Mouse (Mus musculus) cerebellum, adult 2 months (tissue): Measurements from ENCODE around the gene Crcp. TPM values are rescaled to one million over a fixed set of nuclear protein-coding genes. Genes with fewer than 3 reads are reported as not detected.

Experiments
- DNase-seq, 2 experiments: peaks; one replicate each; pipeline ENCODE4 v3.0.0; 2021
- H3K27ac ChIP-seq: fragments of 200-500 bp; 2 replicates; pipeline ENCODE4 v1.5.1; 2012; ENCODE audit warnings: low read length, control low read depth, inconsistent platforms; ENCODE audit not compliant: insufficient read depth
- H3K27me3 ChIP-seq: fragments of 200-500 bp; 2 replicates; pipeline ENCODE4 v1.6.1; 2012; ENCODE audit warnings: inconsistent platforms, mild to moderate bottlenecking, low read length, moderate library complexity; ENCODE audit not compliant: control insufficient read depth, insufficient read depth
- H3K4me1 ChIP-seq: fragments of 200-500 bp; 2 replicates; pipeline ENCODE4 v1.6.1; 2011; ENCODE audit warnings: low read length; ENCODE audit not compliant: control insufficient read depth, insufficient read depth
- H3K4me3 ChIP-seq: fragments of 200-500 bp; replicated peaks from 2 replicates; pipeline ENCODE3; 2011; ENCODE audit warnings: mild to moderate bottlenecking, low read depth, low read length, control low read depth; ENCODE audit not compliant: insufficient read depth
- CTCF ChIP-seq: fragments of 200-500 bp; IDR thresholded peaks from 2 replicates; pipeline ENCODE4 v1.5.1; 2011; ENCODE audit warnings: low read depth, mild to moderate bottlenecking, control low read depth, low read length, moderate library complexity, borderline replicate concordance; ENCODE audit not compliant: insufficient read depth
- POLR2A ChIP-seq: fragments of 200-500 bp; IDR thresholded peaks from 2 replicates; pipeline ENCODE4 v1.6.1; 2011; ENCODE audit warnings: low read length, control low read depth, borderline replicate concordance; ENCODE audit not compliant: insufficient read depth
- WGBS: fragments of 180-500 bp; shearing (Covaris S2); methylation state at CpG from one replicate; pipeline ENCODE4 v1.1.7; 2018; 5-methylcytosine and 5-hydroxymethylcytosine counted together
- polyA plus RNA-seq: library from polyadenylated mRNA; depleted of rRNA; stranded (reverse); fragments of >200 nt; gene quantifications from 2 replicates; pipeline ENCODE4 v1.2.3, GENCODE M21; 2012

Crcp gene
- polyA plus RNA-seq, 1 experiment = 38.9 TPM

DNA sequence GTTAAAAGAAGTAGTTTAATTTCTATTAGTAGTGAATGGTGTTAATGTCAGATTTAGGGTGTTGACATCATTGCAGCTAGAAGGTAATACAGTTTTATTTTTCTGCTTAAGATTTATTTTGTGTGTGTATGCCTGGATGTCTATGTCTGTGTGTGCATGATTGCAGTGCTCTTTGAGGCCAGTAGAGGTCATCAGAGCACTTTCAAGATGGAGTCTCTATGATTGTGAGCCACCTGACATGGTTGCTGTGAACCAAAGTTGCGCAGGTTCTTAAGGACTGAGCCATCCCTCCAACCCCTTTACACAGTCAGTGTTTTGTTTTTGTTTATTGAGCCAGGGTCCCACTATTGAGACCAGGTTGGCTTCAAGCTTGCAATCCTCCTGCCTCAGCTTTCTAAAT is 36.5 kb downstream of the Crcp start:
- 100% methylated on average over 1 of the region's 1 CpGs for WGBS
- H3K4me1 ChIP-seq = peaks cover 10% of the 10 kb centered on the region
- no peak for TF ChIP-seq POLR2A
- 0 out of 2 replicates have a peak, but pooled peaks have one; percentile 29 for TF ChIP-seq CTCF
- no peak overlapping the region for H3K27ac ChIP-seq
- no peak for DNase-seq
- no peaks in the 10 kb centered on the region for H3K27me3 ChIP-seq
- H3K4me3 ChIP-seq = no peak overlapping the region

DNA sequence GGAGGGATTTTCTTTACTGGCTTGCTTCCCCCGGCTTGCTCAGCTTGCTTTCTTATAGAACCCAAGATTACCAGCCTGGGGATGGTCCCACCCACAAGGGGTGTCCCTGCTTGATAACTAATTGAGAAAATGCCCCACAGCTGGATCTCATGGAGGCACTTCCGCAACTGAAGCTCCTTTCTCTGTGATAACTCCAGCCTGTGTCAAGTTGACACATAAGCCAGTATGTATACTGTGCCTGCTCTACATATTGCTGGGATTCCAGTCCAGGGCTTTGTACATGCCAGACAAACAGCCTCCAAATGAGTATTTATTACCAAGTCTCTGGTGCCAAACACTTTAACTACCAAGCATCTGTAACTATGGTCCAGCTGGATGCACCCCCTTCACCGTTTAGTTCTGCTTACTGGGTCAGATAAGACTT is 38.8 kb downstream of the Crcp start:
- H3K27me3 ChIP-seq = no peaks in the 10 kb centered on the region
- H3K4me1 ChIP-seq = peaks cover 10% of the 10 kb centered on the region
- 79% methylated on average over 3 of the region's 3 CpGs for WGBS
- no peak overlapping the region for H3K4me3 ChIP-seq
- H3K27ac ChIP-seq = no peak overlapping the region
- no peak for DNase-seq
- TF ChIP-seq CTCF (no peak), POLR2A (no peak)

DNA sequence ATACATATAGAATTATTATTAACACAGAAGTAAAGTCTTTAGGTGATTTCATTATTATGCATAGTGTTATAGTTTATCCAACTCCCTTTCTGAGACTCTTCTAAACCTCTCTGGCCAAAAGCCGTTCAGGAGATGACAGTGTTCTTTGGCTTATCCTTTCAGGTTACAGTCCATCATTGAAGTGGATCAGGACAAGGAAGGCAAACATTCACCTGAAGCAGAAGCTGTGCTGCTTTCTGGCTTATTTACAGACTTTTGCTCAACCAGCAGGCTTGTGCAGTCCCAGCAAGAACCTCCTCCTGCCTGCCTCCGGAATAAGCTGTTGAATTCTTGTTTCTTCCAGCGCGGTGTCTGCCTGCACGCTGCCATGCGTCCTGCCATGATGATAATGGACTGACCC is 43.9 kb downstream of the Crcp start, which contains the start of gene Tpst1:
Tpst1 (plus strand) TSS at position 301 of the 400 bp plus-strand sequence.
- Histone ChIP-seq H3K27ac (no peak within 1 kb of the TSS), H3K4me1 (peaks cover 10% of the 10 kb centered on the region), H3K27me3 (no peaks in the 10 kb centered on the region), H3K4me3 (no peak within 1 kb of the TSS)
- 95% methylated on average over 6 of the region's 6 CpGs for WGBS
- no peak for DNase-seq
- TF ChIP-seq CTCF (no peak), POLR2A (no peak)

DNA sequence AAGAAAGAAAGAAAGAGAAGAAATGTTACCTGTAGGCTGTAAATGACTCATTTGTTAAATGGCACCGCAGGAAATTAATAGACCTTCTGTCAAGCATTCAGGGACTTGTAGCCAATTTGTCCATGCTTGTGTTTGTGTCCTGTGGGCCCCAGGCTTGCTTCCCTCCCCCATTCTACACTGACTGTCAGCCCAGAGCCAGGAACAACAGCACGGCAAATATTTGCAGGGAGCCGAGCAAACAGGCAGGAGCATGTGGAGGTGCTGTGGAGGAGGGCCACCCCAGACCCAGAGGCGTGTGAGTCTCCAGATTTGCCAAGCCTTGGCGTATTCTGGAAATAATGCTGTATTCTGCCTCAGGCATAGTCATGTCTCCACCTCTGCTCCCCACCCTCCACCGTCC is 45.4 kb downstream of the Crcp start:
- TF ChIP-seq CTCF (no peak), POLR2A (no peak)
- WGBS = 18% methylated on average over 6 of the region's 6 CpGs
- H3K4me3 ChIP-seq = peak overlapping the region; percentile 1
- peak; percentile 34 to 70 for DNase-seq
- no peaks in the 10 kb centered on the region for H3K27me3 ChIP-seq
- H3K4me1 ChIP-seq = peaks cover 10% of the 10 kb centered on the region
- no peak overlapping the region for H3K27ac ChIP-seq

DNA sequence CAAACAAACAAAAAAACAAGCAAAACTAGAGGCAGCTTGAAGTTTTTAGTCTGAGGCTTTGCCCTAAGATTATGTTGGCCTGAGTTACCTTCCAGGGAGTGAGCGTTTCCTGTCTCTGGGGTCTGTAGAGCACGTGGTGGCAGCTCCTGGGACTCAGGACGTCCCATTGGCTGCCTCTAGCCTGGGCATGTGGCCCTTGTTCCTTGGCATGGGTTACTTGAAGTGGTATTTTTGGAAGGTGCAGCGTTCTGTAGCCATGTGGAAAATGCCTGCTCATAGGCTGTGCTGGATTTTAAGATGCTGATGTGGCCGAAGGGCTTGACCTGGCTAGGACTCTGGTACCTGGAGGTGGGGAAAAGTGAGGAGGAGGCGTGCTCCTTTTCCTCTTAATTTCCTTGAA is 47.3 kb downstream of the Crcp start:
- no peak overlapping the region for H3K4me3 ChIP-seq
- no peak overlapping the region for H3K27ac ChIP-seq
- 50% methylated on average over 6 of the region's 6 CpGs for WGBS
- TF ChIP-seq POLR2A (no peak), CTCF (no peak)
- DNase-seq = peak; percentile 37 to 57
- H3K27me3 ChIP-seq = no peaks in the 10 kb centered on the region
- H3K4me1 ChIP-seq = peaks cover 10% of the 10 kb centered on the region

DNA sequence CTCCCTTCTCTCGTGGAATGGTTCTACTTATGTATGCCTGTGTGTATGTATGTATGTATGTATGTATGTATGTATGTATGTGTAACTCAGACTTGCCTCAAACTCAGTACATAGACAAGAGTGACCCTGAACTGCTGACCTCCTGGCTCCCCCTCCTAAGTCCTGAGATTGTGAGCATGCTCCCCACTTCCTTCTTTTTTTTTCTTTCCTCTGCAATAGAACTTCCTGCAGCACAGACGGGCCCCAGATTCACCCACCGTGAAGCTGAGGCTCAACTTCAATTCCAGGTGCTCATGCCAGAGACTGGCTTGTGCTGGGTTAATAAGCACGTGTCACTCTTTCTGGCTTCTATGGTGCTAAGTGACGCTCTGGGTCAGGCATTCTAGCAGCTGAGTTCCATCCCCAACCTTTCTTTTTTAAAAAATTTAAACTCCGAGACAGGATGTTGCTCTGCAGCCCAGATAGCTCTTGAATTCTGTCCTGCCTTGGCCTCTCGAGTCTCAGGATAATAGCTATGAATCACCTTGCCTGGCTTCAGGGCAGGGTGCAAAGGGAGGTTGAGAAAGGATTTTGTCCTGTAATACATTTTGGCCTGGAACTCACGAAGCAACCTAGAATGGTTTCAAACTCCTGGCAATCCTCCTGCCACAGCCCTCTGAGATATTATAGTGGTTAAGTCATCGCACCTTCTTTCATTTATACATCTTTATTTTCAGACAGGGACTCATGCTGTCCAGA is 49.2 kb downstream of the Crcp start:
- WGBS = 89% methylated on average over 9 of the region's 9 CpGs
- Histone ChIP-seq H3K27ac (no peak overlapping the region), H3K4me1 (peaks cover 14% of the 10 kb centered on the region), H3K27me3 (no peaks in the 10 kb centered on the region), H3K4me3 (no peak overlapping the region)
- no peak for DNase-seq
- TF ChIP-seq CTCF (no peak), POLR2A (no peak)

DNA sequence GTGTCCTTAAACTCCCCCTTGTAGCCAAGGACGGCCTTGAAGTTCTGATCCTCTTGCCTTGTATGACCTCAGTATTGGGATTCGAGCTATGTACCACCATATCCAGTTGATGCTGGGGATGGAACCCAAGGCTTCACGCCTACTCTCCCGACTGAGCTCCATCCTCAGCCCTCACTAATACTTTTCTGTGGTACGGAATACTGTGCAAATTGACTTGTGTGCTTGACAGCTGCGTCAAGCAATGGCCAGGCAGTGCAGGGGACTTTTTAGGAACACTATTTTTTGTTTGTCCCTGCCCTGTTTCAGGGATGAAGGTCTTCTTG is 49.7 kb downstream of the Crcp start:
- 40% methylated on average over 6 of the region's 6 CpGs for WGBS
- H3K27ac ChIP-seq = no peak overlapping the region
- H3K4me1 ChIP-seq = peaks cover 14% of the 10 kb centered on the region
- no peaks in the 10 kb centered on the region for H3K27me3 ChIP-seq
- H3K4me3 ChIP-seq = peak overlapping the region; percentile 84
- DNase-seq = no peak
- TF ChIP-seq POLR2A = no peak
- no peak for TF ChIP-seq CTCF
